Mouse (Mus musculus) liver, embryonic 11.5 days (tissue): ENCODE data around the gene Cebpb. TPM values are rescaled to one million over a fixed set of nuclear protein-coding genes. Genes with fewer than 3 reads are reported as not detected.

ENCODE experiments used
- ATAC-seq: fragments of 200-750 bp; cut with Nextera tagmentation; replicated peaks from 2 replicates; pipeline ENCODE4 v1.8.0; 2017; ENCODE audit warnings: moderate number of reproducible peaks, mild to moderate bottlenecking, moderate TSS enrichment, moderate library complexity; ENCODE audit not compliant: low FRiP score
- DNase-seq: peaks from one replicate; pipeline ENCODE4 v3.0.0-alpha.2; 2017; ENCODE audit warnings: low spot score
- H3K27ac ChIP-seq: fragments of 300-500 bp; sonication (generic); 2 replicates; pipeline ENCODE4 v1.5.1; 2014; ENCODE audit warnings: mild to moderate bottlenecking, low read depth, low read length, control low read depth
- H3K27me3 ChIP-seq: fragments of 300-500 bp; sonication (generic); replicated peaks from 2 replicates; pipeline ENCODE4 v1.6.1; 2014; ENCODE audit warnings: low read length, mixed read lengths; ENCODE audit not compliant: control insufficient read depth, insufficient read depth
- H3K36me3 ChIP-seq: fragments of 300-500 bp; sonication (generic); 2 replicates; pipeline ENCODE4 v1.6.1; 2014; ENCODE audit warnings: mild to moderate bottlenecking, low read length, moderate library complexity, mixed read lengths; ENCODE audit not compliant: control insufficient read depth, insufficient read depth
- H3K4me1 ChIP-seq: fragments of 300-500 bp; sonication (generic); replicated peaks from 2 replicates; pipeline ENCODE4 v1.6.1; 2014; ENCODE audit warnings: low read length, mixed read lengths; ENCODE audit not compliant: control insufficient read depth, insufficient read depth
- H3K4me2 ChIP-seq: fragments of 300-500 bp; sonication (generic); 2 replicates; pipeline ENCODE4 v1.6.1; 2014; ENCODE audit warnings: mild to moderate bottlenecking, control low read depth, moderate library complexity
- H3K4me3 ChIP-seq: fragments of 300-500 bp; sonication (generic); 2 replicates; pipeline ENCODE4 v1.5.1; 2014; ENCODE audit warnings: low read depth, low read length, control low read depth
- H3K9ac ChIP-seq: fragments of 300-500 bp; sonication (generic); 2 replicates; pipeline ENCODE4 v1.6.1; 2014; ENCODE audit warnings: low read depth, low read length, control low read depth
- H3K9me3 ChIP-seq: fragments of 300-500 bp; sonication (generic); 2 replicates; pipeline ENCODE4 v1.6.1; 2016; ENCODE audit warnings: low read length, inconsistent platforms, mixed read lengths; ENCODE audit not compliant: control insufficient read depth
- WGBS: fragments of 180-500 bp; shearing (Covaris S2); extraction: QIAGEN DNeasy Blood & Tissue Kit; methylation state at CpG from one replicate; pipeline ENCODE4 v1.1.7; 2014; 5-methylcytosine and 5-hydroxymethylcytosine counted together
- polyA plus RNA-seq: library from polyadenylated mRNA; unstranded; fragments of >200 nt; fragmentation: Nextera tagmentation; extraction: Ambion mirVana; gene quantifications from 2 replicates; pipeline ENCODE4 v1.2.1, GENCODE M21; 2014

The Cebpb gene
- polyA plus RNA-seq, 1 experiment from 2014 or later = 13.9 TPM

DNA sequence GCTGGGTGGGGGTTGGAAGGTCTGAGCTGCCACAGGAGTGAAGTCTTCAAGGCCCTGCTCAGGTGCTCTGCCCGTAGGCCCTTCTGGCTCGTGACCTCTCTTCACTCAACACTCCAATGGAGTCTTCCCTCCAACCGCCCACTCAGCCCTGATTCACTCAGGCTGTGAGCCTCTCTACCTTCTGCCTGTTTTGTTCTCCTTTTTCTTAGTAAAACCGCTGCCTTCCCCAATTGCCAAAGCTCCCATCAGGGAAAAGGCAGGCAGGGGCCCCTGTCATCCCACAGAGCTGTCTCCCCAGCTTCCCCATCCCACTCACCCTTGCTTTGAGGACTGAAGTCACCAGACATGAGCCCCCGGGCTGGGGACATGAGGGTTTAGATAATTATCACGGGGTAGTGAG lies 26.3 kb downstream of the Cebpb start:
- no peak overlapping the region for H3K9ac ChIP-seq
- no peak overlapping the region for H3K27ac ChIP-seq
- H3K27me3 ChIP-seq = no peaks in the 10 kb centered on the region
- no peaks in the 10 kb centered on the region for H3K9me3 ChIP-seq
- no peak for DNase-seq
- WGBS = 55% methylated on average over 6 of the region's 6 CpGs
- no peak overlapping the region for H3K4me3 ChIP-seq
- no peak overlapping the region for H3K4me2 ChIP-seq
- H3K36me3 ChIP-seq = no peaks in the 10 kb centered on the region
- ATAC-seq = no peak
- H3K4me1 ChIP-seq = peaks cover 2% of the 10 kb centered on the region; the same call in 1 of the 2 replicates

DNA sequence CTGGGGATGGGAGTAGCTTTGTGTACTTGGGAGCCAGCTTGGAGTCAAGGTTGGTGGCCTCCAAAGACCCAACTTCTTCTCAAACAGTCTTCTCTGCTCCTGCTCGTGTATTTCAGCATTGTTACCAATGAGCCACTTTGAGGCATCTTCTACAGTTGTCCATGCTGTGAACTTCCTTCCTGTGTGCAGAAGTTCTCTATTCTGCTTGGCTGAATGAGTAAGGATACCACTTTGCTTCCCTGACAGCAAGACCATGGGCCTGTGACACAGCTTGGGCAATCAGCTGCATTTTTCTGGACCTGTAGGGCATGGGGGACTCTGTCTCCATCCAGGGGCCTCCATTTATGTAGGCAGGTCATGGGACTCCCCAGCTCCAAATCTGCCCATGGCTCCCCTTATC lies 28.5 kb downstream of the Cebpb start:
- H3K27ac ChIP-seq = no peak overlapping the region

DNA sequence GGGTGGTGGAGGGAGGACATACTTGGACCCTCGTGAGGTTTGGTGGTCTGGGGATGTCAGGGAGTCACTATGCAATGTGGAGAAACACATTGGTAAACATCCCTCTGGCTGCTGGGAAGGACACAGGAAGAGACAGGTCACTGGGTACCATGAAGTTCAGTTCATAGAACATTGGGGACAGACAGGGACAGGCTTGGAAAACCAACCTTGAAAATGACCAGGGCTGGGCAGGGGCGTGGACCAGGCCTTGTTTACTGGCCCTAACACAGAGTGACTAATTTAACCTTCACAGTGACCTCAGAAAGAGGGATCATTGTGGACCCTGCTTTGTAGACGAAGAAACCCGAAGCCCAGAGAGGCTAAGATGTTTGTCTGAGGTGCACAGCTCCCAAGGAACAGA lies 30.8 kb downstream of the Cebpb start:
- Histone ChIP-seq H3K9ac (no peak overlapping the region), H3K4me3 (no peak overlapping the region), H3K27me3 (no peaks in the 10 kb centered on the region), H3K36me3 (no peaks in the 10 kb centered on the region), H3K4me2 (no peak overlapping the region), H3K9me3 (no peaks in the 10 kb centered on the region), H3K27ac (no peak overlapping the region), H3K4me1 (no peaks in the 10 kb centered on the region)
- DNase-seq = no peak
- no peak for ATAC-seq
- WGBS = 67% methylated on average over 4 of the region's 4 CpGs

More for the DNA sequence above, 28.5 kb downstream of the Cebpb start:
- Histone ChIP-seq H3K27me3 (no peaks in the 10 kb centered on the region), H3K4me1 (no peaks in the 10 kb centered on the region), H3K9me3 (no peaks in the 10 kb centered on the region), H3K4me3 (no peak overlapping the region), H3K9ac (no peak overlapping the region), H3K36me3 (no peaks in the 10 kb centered on the region), H3K4me2 (no peak overlapping the region)
- ATAC-seq = no peak
- WGBS = 30% methylated on average over 1 of the region's 1 CpGs
- no peak for DNase-seq

DNA sequence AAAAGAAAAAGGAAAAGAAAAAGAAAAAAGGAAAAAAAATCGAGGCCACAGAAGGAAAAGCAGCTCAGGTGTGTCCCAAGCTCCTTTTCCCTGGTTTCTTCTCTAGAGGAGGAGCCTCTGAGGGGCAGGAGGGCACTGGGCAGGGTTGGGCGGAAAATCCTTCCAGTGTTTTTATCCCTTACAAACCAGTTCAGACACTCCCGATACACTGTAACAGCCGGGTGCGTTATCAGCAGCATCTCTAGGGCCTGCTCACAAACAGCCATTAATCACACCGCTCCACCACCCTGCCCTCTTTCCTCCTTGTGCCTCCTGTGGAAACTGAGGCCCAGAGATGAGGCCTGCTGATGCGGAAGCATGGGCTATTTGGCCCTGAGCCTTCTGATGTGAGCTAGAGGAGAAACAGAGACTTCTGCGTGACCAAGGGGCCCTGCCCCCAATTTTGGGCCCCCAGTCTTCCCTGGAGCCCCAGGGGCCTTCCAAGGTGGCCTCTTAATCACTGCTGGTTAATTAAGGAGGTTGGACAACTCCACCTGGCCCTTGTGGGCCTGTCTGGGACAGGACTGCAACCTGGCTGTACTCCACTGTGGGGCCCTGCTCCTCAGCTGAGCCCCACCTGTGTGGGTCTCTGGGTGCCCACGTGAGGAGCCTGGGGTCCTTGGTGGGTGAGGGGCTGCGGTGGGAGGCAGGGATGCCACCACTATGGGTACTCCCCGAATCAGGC lies 32.6 kb downstream of the Cebpb start:
- no peak overlapping the region for H3K27ac ChIP-seq
- H3K27me3 ChIP-seq = no peaks in the 10 kb centered on the region
- no peak for ATAC-seq
- no peak overlapping the region for H3K9ac ChIP-seq
- 71% methylated on average over 11 of the region's 11 CpGs for whole genome bisulfite sequencing
- H3K36me3 ChIP-seq = no peaks in the 10 kb centered on the region
- H3K4me2 ChIP-seq = no peak overlapping the region
- no peaks in the 10 kb centered on the region for H3K9me3 ChIP-seq
- no peaks in the 10 kb centered on the region for H3K4me1 ChIP-seq
- DNase-seq = no peak
- no peak overlapping the region for H3K4me3 ChIP-seq

DNA sequence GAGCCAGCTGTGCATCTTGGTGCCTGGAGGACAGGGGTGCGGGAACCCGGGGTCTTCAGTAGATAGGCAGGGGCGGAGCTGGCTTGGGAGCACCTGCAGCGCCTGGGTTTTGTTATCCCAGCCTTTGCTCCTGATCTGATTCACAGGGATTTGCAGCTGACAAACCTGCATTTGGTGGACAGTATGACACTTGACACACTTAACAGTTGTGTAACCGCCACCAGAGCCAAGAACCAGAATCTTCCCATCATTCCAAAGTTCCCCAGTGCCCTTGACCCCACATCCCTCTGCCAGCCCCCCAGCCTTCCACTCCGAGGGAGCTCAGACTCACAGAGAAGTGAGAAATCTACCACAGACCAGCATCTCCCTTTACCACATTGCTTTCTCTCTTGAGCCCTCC lies 33.8 kb downstream of the Cebpb start:
- ATAC-seq = no peak
- H3K4me1 ChIP-seq = no peaks in the 10 kb centered on the region
- H3K36me3 ChIP-seq = no peaks in the 10 kb centered on the region
- WGBS = 77% methylated on average over 6 of the region's 6 CpGs
- DNase-seq = no peak
- H3K27ac ChIP-seq = no peak overlapping the region
- no peak overlapping the region for H3K4me2 ChIP-seq
- no peak overlapping the region for H3K4me3 ChIP-seq
- H3K27me3 ChIP-seq = no peaks in the 10 kb centered on the region; the same call in 1 of the 2 replicates
- no peak overlapping the region for H3K9ac ChIP-seq
- H3K9me3 ChIP-seq = no peaks in the 10 kb centered on the region

DNA sequence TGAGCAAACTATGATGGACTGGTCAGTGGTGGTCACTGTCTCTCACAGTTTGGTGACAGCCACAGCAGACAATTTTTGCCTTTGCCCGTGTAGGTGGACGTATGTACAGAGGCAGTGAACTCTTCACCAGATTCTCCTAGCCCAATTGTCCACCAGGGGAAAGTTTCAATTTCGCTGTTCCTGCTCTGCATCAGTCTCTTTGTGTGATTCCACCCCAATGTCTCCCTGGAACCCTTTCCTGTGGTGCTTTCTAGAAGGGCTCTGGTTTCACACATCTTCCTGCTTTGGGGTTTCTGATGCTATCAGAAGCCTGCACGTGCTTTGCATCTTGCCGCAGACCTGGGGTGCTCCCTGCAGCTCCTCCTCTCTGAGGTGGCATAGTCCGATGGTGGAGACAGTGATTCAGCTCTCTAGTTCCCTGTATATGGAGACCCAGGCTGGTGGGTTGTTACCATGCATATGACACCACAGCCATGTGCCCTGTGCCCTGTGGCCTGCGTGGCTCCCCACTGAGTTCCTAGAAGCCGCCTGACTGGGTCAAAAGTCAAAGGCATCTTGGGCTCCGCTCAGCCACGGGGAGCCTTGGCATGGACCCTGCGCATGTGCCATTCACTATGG lies 35.0 kb downstream of the Cebpb start:
- no peak overlapping the region for H3K27ac ChIP-seq
- no peak overlapping the region for H3K9ac ChIP-seq
- H3K9me3 ChIP-seq = no peaks in the 10 kb centered on the region
- no peak overlapping the region for H3K4me3 ChIP-seq
- no peaks in the 10 kb centered on the region for H3K4me1 ChIP-seq
- ATAC-seq = no peak
- 66% methylated on average over 11 of the region's 11 CpGs for WGBS
- no peak for DNase-seq
- no peaks in the 10 kb centered on the region for H3K36me3 ChIP-seq
- no peaks in the 10 kb centered on the region; the same call in 1 of the 2 replicates for H3K27me3 ChIP-seq
- no peak overlapping the region for H3K4me2 ChIP-seq

DNA sequence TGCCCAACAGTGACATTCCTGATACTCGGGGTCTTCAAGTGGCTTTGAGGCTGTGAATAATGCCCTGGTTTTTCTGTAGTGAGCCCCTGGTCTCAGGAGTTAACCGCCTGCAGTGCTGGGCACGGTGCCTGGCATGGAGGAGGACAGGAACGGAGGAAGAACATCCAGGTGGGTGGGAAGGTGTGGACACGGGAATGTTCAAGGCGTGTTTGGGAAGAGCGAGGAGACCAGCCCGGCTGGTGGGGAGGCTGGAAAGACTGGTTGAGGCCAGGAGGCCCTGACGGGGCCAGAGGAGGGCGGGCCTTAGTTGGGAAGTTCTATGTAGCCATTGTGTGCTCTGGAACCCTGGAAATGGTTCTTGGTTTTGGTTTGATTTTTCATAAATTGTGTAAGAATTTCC lies 37.2 kb downstream of the Cebpb start:
- Histone ChIP-seq H3K4me3 (no peak overlapping the region), H3K4me2 (no peak overlapping the region), H3K36me3 (no peaks in the 10 kb centered on the region), H3K4me1 (no peaks in the 10 kb centered on the region), H3K9ac (no peak overlapping the region), H3K9me3 (no peaks in the 10 kb centered on the region), H3K27me3 (no peaks in the 10 kb centered on the region; the same call in 1 of the 2 replicates), H3K27ac (no peak overlapping the region)
- 89% methylated on average over 10 of the region's 10 CpGs for WGBS
- DNase-seq (no peak), ATAC-seq (no peak)

DNA sequence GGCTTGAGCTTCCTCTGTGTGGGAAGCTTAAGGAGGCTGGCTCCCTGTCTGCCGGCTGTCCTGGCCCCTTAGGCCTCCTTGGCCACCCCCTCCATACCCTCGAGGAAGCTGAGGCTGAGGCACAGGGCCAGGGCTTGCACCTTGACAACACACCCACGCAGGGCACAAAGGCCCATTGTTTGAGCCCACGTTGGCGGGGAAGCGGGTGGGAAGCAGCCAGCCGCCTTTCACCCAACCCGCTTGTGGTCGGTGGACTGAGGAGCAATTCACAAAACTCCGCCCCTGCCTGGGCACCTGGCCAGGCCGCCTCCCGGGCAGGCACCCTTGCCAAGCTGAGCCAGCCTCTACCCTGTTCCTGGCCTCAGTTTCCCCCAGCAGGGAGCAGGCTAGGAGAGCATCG lies 38.4 kb downstream of the Cebpb start:
- DNase-seq = no peak

DNA sequence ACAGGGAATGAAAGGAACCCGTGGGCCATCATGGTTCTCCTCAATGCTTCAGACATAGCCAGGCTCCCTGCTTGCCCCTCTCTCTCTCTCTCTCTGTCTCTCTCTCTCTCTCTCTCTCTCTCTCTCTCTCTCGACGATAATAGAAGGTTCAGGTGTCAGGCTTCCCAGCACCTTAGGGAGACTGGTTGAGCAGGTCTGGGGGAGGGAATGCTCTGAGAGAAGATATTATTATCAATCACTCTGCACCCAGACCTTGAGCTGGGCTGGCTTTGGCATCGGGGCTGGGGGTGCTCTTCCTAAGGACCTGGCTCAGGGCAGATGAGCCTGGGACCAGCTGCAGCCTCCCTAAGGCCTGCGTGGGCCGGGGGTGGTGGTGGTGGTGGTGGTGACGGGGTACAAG lies 41.3 kb downstream of the Cebpb start:
- DNase-seq = no peak
- no peaks in the 10 kb centered on the region; the same call in 1 of the 2 replicates for H3K27me3 ChIP-seq

More for the DNA sequence above, 38.4 kb downstream of the Cebpb start:
- H3K4me2 ChIP-seq = no peak overlapping the region
- H3K36me3 ChIP-seq = no peaks in the 10 kb centered on the region
- H3K4me3 ChIP-seq = no peak overlapping the region
- no peaks in the 10 kb centered on the region for H3K4me1 ChIP-seq
- H3K9me3 ChIP-seq = no peaks in the 10 kb centered on the region
- H3K9ac ChIP-seq = no peak overlapping the region
- no peaks in the 10 kb centered on the region; the same call in 1 of the 2 replicates for H3K27me3 ChIP-seq
- no peak for ATAC-seq
- WGBS = 74% methylated on average over 13 of the region's 13 CpGs
- no peak overlapping the region for H3K27ac ChIP-seq

More for the DNA sequence above, 41.3 kb downstream of the Cebpb start:
- Histone ChIP-seq H3K9me3 (no peaks in the 10 kb centered on the region), H3K4me1 (no peaks in the 10 kb centered on the region), H3K9ac (no peak overlapping the region), H3K27ac (no peak overlapping the region), H3K4me3 (no peak overlapping the region), H3K4me2 (no peak overlapping the region), H3K36me3 (no peaks in the 10 kb centered on the region)
- WGBS = 68% methylated on average over 7 of the region's 7 CpGs
- no peak for ATAC-seq
